Mouse (Mus musculus): Measurements from ENCODE around the gene Gm11213.

Gm11213 gene

GRCm38 (mm10) chr4:63580078-63580477 lies 25.0 kb downstream of the Gm11213 start:
- DNase-seq (ENCODE audit: low read depth, low spot score): peak; percentile 11

- no peak for DNase-seq (ENCODE audit: low read depth, low spot score)
Measured at GRCm38 (mm10) chr4:63579649-63580048, 25.4 kb downstream of the Gm11213 start.

- no peak for DNase-seq (ENCODE audit: low read depth, low spot score)
Measured at GRCm38 (mm10) chr4:63572621-63573020, 32.4 kb downstream of the Gm11213 start.

GRCm38 (mm10) chr4:63570208-63570781 lies 34.8 kb downstream of the Gm11213 start:
- no peak for DNase-seq (ENCODE audit: low read depth, low spot score)

DNA sequence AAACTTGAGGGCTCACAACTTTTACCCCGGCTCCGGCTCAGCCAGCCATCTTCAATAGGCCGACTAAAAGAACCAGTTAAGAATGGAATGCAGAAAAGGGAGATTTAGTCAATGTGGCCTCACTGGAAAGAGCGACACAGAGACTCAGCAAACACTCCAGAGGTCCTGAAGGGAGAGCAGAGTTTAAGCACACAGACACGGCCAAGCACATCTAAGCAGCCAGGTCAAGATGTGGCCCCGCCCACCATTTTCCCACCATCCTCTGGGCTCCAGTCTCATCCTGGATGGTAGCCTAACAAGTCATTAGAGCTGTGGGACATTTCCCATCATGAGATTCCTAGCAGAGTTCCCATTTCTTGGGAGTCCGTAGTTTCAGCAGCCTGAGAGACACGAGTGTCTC lies 35.7 kb downstream of the Gm11213 start:
- no peak for DNase-seq (ENCODE audit: low read depth, low spot score)

GRCm38 (mm10) chr4:63567712-63568390 lies 37.2 kb downstream of the Gm11213 start:
- DNase-seq (ENCODE audit: low read depth, low spot score): no peak

- no peak for DNase-seq (ENCODE audit: low read depth, low spot score)
Measured at GRCm38 (mm10) chr4:63562742-63563141, 42.3 kb downstream of the Gm11213 start.

GRCm38 (mm10) chr4:63561861-63562675 lies 43.0 kb downstream of the Gm11213 start:
- no peak for DNase-seq (ENCODE audit: low read depth, low spot score)

DNA sequence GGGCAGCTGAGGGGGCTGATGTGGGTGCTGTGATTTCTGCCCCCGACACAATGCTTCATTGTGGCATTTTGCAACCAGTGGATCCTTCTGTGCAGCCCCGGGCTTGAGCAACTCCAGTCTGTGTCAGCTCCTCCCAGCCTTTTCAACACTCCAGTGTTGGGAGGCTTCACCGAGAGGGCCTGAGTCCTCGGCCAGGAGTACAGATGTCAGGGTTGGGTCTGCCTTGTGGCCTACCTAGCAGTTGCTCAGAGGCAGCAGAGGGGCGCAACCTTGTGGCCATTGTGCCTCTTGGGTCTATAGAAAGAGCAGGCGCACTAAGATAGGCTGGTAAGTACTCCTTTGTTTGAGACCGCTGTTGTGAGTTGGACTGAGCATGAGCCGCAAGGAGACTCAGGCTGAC lies 45.0 kb downstream of the Gm11213 start:
- peak; percentile 53 for DNase-seq (ENCODE audit: low read depth, low spot score)

DNA sequence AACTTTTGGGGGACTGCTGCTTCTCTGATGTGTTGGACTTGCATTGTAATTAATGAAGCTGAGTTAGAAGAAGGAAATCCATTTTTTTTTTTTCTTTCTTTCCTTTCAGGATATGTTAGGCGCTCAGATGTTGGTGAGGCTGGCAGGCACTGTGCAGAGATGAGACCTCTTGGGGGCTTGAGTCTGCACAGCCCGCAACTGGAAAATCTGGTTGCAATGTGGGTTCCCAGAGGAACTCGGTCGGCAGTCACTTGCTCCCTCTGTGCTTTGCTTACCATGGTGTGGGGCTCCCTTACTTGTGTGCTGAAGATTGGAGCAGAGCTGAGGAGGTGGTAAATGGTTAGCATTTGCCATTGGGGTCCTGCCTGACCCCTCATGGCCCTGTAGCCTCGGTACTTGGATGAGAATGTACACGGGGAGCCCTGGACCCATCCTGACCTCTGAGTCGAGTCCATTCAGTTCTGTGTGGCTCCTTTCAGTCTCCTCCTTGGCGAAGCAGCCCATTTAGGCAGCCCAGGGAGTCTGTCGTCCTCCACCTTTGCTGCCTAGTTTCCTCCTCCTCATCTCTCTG lies 45.8 kb downstream of the Gm11213 start:
- DNase-seq (ENCODE audit: low read depth, low spot score): no peak

GRCm38 (mm10) chr4:63558407-63559081 lies 46.5 kb downstream of the Gm11213 start, which contains the start of gene Tmem268:
Gene Tmem268, plus strand, starts transcription at chr4:63558781.
- DNase-seq (ENCODE audit: low read depth, low spot score): peak; percentile 50

GRCm38 (mm10) chr4:63557124-63558059 lies 47.7 kb downstream of the Gm11213 start:
- DNase-seq (ENCODE audit: low read depth, low spot score): peak; percentile 39

DNA sequence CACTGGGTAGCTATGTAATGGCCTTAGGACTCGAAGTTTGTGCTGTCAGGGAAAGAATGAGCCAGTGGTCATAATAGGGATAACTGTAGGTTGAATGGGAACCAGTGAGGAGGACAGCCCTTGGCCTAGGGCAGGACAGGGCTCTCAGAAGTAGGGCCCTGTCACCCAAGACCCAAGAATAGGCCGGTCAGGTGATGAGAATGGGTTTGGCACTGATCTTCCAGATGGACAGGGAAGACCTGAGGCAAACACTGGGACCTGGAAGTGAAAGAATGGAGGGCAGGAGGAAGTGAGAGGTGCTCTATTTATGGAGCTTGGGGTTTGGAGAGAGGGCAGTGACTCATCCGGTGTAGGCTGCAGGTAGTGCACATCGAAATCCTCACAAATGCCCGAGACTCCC lies 48.4 kb downstream of the Gm11213 start:
- DNase-seq (ENCODE audit: low read depth, low spot score): no peak

GRCm38 (mm10) chr4:63555111-63555510 lies 50.0 kb downstream of the Gm11213 start:
- no peak for DNase-seq (ENCODE audit: low read depth, low spot score)

GRCm38 (mm10) chr4:63554616-63555015 lies 50.4 kb downstream of the Gm11213 start:
- DNase-seq (ENCODE audit: low read depth, low spot score): no peak

- DNase-seq (ENCODE audit: low read depth, low spot score): no peak
Measured at GRCm38 (mm10) chr4:63553789-63554576, 51.1 kb downstream of the Gm11213 start.

GRCm38 (mm10) chr4:63552865-63553264 lies 52.2 kb downstream of the Gm11213 start:
- no peak for DNase-seq (ENCODE audit: low read depth, low spot score)

DNA sequence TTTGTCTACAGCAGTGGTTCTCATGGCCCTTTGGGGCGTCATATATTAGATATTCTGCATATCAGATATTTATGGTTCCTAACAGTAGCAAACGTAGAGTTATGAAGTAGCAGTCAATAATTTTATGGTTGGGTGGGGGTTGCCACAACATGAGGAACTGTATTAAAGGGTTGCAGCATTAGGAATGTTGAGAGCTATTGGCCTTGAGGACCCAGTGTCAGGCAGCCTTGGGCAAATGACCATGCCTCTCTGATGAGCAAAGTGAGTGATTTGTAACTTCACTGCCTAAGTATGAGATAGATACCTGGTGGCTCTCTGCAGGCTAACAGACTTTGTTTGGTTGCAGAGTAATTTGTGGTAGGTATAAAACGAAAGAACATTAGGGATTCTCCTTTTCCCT lies 54.2 kb downstream of the Gm11213 start:
- no peak for DNase-seq (ENCODE audit: low read depth, low spot score)

DNA sequence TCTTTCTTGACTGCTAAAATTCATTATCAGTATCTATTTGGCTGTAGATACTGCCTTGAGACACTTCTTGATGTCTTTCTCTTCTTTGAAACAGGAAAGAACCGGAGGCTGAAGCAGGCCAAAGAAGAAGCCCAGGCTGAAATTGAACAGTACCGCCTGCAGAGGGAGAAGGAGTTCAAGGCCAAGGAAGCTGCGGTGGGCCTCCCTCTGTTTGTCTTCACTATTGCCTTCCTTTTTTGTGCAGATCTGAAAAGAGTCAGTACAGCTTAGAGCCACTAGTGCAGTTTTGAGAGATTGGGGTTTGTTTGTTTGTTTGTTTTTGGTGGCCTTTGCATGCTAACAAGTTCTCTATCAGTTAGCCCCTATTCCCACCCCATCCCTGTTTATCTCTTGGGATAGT lies 56.6 kb downstream of the Gm11213 start:
- DNase-seq (ENCODE audit: low read depth, low spot score): peak; percentile 22

DNA sequence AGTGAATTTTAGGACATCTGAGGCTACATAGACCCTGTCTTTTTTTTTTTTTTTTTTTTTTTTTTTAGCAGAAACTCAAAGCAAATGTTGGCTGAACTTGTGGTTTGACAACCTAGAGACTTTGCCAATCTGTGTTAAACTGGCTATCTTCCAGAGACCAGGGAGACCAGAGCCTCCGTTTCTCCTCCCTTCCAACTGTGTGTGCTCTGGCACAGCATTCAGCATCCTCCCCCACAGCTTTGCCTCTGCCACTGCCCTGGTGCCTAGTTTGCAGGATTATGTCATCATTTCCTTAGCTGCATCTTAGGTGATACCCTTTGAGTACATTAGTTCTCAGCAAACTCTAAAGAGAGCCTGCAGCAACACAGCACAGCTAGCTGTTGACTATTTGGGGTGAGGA lies 57.3 kb downstream of the Gm11213 start:
- DNase-seq (ENCODE audit: low read depth, low spot score): no peak
